Mouse (Mus musculus): Measurements from ENCODE around the gene Vgll2.

Gene Vgll2

DNA sequence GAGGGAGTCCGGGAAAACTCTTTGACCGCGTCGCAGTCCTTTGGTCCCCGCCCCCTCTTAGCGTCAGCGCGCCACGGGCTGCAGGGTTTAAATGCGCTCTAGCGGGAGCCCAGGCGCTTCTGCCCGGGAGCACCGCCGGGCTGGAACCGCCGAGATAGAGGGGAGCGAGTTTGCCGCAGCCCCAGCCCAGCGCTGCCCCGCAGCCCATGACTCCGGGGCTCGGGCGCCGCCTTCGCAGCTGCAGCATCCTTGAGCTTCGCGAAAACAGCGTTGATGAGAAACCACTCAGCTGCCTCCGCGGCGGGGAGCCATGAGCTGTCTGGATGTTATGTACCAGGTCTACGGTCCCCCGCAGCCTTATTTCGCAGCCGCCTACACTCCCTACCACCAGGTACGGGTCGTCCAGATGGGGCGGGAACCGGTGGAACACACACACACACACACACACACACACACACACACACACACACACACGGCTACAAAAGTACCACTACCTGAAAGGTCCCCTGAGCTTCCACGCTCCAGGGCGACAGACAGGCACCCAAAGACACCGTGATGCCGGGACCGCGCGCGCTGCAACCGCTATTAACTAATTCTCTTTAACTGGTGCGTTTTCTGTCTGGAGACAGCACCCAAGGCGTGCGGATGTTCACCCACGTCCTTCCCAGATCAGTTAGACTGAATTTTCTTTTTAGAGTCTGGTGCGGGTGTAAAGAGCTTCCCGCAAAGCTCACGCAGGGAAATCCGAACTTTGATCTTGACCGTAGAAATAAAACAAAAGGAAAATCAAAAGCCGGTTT is at the start of gene Vgll2:
Vgll2 (plus strand) TSS at position 90 of the 800 bp plus-strand sequence.
- DNase-seq (ENCODE audit: extremely low read depth, insufficient read length, low spot score) = no peak

DNA sequence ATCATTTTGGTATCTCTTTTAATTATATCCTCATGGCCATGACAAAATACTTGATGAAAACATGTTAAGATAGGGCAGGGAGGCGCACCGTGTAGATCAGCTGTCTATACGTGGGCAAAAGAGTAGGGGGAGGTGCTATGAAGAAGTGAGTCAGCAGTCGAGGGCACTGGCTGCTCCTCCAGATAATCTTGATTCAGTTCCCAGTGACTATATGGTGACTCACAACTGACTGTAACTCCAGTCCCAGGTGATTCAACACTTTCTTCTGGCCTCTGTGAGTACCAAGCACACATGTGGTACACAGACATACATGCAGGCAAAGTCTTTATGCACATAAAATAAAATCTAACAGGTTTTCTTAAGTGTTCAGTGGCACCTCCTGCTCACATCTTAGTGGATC is 47.2 kb upstream of the Vgll2 start:
- peak; percentile 62 for DNase-seq (ENCODE audit: extremely low read depth, insufficient read length, low spot score)

DNA sequence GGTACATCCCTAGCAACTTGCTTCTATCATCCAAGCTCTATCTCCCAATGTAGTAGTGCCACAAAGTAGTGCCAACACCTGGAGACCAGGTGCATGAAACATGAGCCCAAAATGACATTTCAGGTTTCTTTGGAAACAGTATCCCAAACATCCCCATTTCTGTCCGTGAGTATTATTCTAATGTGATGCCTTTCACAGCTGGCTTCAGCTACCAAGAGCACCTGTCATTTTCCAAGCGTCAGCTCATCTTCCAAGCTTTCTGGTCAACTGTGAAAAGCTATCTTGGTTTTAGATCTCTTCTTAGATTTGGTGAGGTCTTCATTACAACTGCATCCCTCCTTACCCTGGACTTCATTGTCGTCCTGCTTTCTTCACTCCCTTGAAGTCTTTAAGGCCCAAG is 46.7 kb upstream of the Vgll2 start:
- DNase-seq (ENCODE audit: extremely low read depth, insufficient read length, low spot score) = no peak

DNA sequence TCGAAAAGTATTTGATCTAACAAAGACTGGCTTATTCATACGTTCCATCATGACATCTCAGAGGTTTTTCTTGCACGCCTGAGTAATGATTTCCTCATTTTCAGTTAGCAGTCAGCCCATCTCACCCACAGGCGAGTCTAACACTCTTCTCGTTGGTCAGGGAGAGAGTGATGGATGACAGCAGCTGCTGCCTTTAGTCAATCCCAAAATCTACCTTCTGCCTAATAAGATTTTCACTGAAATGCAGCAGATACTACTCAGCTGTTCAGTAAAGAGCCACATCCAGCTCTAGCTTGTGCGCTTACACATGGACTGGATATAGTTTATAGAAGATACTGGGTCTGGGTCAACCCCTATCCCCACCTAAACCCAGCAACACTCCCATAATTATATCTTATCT is 40.7 kb upstream of the Vgll2 start:
- DNase-seq (ENCODE audit: extremely low read depth, insufficient read length, low spot score) = no peak

DNA sequence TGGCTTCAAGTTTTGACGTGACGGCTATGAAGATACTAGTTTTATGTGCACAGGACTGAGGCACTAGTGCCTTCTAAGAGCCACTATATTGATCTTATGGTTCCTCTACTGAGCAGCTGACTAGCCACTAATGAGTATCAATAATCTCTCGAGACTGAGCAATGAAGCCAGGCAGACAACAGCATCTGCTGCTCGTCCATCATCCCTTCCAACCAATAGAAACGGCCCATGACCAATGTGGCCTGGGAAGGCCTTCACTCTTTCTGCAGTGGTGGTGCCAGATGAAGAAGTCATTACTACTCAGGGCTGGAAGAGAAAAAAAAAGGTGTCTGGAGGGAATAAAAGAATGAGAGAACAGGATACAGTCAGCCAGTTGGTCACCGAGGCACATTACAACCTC is 39.9 kb upstream of the Vgll2 start:
- DNase-seq (ENCODE audit: extremely low read depth, insufficient read length, low spot score) = no peak

DNA sequence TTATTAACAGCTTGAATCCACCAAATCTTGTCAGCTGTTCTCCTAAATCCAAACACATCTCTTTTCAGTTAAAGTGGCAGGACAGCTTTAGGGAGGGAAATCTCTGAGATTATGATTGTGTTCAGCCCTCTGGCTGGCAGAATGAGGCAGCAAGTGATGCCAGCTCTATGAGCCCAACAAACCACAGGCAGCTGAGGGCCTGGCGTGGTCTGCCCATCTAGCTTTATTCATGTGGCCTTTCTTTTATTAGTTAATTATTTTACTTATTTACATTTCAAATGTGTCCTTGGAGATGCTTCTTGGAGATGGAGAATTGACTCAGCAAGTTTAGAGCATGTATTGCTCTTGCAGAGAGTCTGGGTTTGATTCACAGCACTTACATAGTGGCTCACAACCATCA is 3.8 kb upstream of the Vgll2 start:
- DNase-seq (ENCODE audit: extremely low read depth, insufficient read length, low spot score) = no peak

DNA sequence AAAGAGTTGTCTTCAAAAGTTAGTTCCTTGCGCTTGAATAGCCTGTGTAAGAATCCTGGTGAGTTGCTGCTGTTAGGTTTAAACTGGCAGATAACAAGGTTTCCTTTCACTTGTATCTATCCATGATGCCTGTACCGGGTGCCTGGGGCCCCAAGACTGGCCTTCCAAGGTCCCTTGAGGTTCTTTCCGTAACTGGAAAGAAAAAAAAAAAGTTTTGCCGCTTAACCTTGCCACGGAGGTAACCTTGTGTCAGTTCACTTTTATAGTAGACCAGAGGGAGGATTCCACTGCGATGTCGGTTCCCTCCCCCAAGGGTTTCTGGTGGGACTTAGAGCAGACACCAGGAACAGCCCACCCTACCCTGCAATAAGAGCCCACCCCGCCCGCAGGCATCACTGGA is 1.1 kb upstream of the Vgll2 start:
- DNase-seq (ENCODE audit: extremely low read depth, insufficient read length, low spot score) = no peak

DNA sequence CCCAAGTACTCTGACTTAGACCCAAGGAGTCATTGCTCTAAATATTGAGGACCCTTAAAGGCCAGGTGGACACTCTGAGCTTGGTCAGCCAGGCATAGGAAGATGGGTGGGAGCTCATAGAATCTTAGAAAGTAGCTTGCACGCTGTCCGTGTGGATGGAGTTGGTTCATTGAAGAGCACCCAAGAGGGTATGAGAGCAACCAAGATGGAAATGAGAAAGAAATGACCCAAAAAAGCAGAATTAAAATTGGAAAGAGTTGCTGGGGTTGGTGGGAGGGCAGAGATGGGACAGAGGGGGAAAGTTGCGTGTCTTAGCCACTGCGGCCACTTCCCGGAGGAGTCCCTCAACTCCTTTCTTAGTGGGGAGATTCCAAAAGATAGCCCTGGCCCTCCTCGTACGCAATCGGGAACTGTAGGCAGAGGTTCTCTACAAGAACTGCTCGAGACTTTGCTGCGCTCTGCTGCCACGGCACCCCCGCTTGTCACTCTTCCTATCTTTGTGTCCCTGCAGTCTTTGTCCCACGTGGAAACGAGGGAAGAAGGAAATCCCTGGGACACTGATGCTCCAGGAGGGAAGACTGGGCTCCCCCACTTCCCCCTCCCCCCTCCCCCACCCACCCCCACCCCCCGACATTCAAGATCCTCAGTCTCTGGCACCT is 437 bp upstream of the Vgll2 start:
- DNase-seq (ENCODE audit: extremely low read depth, insufficient read length, low spot score) = no peak

DNA sequence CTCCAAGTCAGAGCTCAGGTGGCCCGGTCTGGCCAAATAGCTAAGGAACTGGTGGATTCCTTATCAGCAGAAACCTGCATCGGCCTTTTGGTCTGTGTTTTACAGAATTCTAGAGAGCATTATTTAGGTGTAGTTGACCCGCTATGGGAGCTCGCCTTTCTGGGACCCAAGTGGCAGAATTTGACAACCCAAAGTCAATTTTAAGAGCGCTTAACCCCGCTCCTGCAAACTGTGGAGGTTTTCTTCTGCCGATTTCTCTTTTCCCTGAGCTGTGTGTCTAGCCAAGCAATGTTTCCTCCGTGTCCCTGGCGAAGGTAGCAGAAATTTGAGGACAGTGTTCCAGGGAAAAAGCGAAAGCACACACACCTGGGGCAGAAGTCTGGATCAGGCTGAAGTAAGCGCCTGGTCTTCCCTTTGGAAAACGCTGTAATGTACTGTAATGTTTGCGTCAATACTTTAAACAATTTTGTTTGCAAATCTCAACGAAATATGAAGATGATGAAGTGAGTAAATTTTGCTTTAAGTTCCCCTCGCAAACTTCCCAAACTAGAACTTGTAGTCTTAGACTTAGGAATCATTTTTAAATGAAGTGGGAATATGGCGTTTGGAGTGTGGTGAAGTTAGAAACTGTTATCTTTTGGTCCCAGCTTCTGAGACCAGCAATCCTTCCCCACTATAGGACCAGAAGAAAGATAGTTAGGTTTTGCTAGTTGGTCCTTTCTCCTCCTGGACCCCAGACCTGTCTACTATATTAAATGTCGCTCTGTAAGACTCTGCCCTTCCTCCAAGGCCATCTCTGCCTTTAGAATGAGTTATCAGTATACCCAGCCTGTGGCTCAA is 1.1 kb downstream of the Vgll2 start:
- no peak for DNase-seq (ENCODE audit: extremely low read depth, insufficient read length, low spot score)

DNA sequence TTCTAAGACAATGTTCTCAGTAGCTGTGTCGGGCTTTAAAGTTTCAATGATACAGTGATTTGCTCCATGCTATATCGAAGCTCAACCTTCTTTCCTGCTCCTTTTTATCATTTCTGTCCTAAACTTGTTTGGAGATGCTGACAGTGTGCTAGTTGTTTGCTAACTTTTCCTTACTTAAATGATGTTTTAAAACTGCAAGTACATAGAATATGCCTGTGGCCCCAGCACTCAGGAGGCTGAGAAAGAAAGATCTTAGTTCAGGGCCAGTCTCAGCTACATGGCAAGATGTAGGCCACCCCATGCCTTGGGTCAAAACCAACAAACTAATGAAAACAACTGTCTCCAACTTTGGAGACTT is 1.7 kb downstream of the Vgll2 start:
- DNase-seq (ENCODE audit: extremely low read depth, insufficient read length, low spot score) = no peak

DNA sequence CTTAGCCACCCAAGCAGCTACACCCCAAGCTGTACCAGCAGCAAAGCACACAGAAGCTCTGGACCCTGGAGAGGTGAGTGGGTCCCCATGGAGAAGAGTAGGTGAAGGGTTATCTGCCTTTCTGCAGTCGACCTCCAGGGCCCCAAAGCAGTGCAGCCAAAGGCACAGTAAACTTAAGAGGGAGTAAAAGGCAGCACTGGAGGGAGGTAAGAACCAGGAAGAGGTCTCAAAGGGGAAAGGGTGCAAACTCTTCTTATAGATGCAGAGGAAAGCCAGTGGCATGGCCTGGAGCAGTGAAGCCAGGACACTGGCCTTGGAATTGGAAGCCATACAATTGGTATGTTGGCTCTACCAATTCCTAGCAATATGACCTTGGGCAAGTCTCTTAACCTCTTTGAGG is 3.0 kb downstream of the Vgll2 start:
- no peak for DNase-seq (ENCODE audit: extremely low read depth, insufficient read length, low spot score)

DNA sequence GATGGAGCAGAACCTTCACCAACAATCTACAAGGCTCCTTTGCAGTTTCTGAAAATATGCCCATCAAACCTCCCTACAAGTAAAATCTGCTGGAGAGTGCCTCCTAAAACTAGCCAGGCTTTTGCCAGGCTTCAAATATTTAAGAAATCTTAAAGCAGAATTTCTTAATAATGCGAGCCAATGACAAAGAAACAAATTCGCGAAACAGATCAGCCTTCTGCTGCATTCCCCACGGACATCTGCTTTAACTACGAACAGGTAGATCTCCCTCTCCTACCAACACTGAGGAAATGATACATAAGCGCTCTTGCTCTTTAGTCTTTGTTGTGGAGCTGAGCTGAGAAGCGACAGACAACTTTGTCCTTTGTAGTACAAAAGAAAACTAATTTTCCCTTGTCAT is 3.5 kb downstream of the Vgll2 start:
- no peak for DNase-seq (ENCODE audit: extremely low read depth, insufficient read length, low spot score)

DNA sequence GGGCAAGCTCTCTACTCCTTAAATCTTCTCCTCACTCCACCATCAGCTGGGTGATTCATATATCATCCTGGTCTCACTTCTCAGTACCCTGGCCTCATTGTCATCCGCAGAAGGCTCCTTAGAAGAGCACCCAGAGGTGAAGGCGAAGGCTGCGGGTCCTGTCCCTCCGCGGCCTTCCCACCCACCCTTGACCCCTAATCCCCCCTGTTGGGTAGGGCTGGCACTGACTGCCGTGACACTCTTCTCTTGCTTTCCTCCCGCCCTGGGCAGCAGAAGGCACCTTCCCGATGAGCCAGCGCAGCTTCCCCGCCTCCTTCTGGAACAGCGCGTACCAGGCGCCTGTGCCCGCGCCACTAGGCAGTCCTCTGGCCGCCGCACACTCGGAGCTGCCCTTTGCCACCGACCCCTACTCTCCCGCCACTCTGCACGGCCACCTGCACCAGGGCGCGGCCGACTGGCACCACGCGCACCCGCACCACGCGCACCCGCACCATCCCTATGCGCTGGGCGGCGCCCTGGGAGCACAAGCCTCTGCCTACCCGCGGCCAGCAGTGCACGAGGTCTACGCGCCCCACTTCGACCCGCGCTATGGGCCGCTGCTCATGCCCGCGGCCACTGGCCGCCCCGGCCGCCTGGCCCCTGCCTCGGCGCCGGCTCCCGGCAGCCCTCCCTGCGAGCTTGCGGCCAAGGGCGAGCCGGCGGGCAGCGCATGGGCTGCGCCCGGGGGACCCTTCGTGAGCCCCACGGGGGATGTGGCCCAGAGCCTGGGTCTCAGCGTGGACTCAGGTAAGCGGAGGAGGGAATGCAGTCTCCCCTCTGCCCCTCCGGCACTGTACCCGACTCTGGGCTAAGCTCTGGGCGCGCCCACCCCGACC is 5.1 kb downstream of the Vgll2 start:
- no peak for DNase-seq (ENCODE audit: extremely low read depth, insufficient read length, low spot score)

DNA sequence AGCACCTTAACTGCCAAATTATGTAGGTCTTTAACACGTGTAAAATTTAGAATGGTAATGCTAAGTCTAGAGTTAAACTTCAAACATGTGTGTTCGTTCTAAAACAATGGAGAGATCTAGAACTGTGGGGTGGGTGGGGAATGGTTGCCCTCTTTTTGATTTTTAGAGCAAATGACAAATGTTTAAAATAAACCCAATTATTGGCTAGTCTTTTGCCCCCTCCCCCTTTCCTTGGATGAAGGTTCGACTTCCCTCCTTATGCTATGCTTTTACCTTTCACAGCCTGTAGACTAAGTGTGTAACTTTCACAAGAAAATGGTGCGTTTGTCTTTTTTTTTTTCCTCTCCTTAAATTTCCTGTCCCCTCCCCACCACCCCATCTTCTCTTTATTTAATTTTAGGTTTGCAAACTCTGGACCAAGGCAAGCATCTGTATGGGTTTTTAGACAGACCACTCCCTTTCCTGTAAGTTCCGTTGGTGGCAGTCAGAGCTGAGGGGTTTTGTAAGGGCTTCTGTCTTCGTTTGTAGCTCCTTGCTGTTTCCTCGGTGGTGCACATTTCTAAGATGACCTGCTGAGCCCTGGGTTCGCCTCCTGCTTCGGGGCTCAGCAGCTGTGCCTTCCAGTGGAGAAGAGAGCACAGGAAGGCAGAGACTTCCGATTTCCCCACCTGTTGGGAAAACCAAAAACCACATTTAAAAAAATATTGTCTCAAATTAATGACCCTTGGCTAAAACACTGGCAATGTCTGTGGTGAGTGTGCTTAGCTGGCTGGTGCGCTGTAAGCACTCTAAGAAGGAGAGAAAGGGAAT is 6.5 kb downstream of the Vgll2 start:
- DNase-seq (ENCODE audit: extremely low read depth, insufficient read length, low spot score) = no peak

DNA sequence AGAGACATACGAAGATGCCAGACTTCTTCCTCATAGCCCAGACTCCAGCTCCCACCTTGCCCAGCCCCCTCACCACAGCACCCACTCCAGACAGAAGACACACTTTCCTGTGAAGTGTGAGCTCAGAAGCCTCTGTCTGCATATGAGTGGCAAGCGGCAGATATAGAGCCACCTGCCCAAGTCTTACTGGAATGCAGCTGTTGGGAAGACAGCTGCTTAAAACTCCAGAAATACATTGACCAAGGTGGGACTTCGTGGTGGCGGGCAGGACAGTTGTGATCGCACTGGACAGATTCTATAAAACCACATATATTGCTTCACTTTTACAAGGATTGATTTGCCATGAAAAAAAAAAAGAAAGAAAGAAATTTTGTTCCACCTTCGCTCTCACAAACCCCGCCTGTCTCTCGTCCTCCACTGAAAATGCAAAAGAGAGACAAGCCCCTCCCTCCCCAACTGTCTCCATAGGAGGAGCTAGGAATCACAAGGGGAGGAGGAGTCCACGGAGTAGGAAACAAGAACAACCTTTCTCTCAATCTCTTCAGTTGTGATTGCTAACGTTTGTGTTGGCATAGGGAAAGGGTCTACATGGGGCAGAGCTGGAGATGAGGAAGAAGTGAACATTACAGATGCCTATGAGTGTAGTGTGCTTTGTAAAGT is 7.2 kb downstream of the Vgll2 start:
- DNase-seq (ENCODE audit: extremely low read depth, insufficient read length, low spot score) = no peak

DNA sequence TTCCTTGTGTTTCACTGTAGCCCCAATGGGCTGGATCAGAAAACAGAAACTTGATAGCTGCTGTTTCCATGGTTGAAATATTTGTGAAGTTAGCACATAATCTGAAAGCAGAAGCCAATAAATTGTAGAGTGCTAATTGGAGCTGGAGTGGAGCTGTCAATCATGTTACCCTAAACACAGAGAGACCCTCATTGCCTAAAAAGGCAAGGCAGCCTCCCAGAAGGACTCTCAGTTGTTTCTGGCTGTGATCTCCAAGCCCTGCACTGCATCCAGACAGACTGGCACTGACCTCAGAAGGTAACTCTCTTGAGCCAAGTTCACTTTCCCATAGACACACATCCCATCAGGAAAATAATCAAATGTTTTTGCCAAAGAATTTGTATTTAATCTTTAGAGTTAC is 11.4 kb downstream of the Vgll2 start:
- no peak for DNase-seq (ENCODE audit: extremely low read depth, insufficient read length, low spot score)

DNA sequence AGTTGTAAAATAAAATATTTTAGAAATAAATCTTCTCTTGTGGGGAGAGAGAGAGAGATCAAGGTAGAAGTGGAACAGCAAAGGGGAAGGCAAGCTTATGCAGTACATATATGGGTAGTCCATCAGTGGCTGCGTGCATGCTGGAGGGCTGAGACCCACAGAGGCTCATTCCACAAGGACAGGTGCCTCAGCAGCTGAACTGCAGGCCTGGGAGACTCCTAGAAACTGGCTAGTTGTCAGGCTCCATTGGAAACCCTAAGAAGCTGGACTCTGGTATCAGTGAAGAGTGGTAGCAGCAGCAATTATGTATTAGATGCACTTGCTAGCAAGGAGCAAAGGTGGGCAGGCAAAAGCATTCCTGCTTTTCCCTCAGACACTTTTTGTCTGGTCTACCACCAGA is 17.1 kb downstream of the Vgll2 start:
- no peak for DNase-seq (ENCODE audit: extremely low read depth, insufficient read length, low spot score)

DNA sequence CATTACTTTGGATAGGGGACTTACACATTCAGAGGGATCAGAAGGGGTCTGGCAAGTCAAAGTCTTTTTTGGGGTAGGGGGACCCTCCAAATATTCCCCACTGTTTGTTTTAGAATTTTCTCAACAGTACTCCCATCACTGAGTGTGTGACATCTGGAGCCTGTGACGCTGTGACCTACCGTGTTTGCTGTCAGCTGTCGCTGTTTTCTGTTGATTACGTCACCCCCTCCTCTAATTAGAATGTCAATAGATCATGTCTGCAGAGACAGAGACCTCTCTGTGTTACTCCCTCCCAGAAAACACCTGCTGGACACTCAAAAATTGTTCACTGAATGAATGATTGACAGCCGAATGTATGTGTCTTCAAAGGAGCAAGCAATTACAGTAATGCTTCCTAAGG is 20.8 kb downstream of the Vgll2 start:
- DNase-seq (ENCODE audit: extremely low read depth, insufficient read length, low spot score) = no peak

DNA sequence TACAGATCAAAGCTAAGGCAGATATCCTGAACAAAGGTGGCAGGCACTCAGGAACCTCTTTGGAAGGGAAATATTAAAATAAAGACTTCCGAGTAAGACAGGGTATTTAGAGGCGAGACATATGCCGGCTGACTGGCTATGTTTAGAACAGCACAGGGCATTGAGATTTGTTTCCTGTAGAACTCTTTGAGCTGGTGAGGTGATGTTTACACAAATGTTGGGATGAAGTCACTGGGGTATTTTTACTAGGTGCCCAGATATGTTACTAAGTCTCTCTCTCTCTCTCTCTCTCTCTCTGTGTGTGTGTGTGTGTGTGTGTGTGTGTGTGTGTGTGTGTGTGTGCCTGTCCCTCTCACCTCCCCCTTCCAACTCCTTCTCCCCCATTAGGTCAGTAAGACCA is 26.0 kb downstream of the Vgll2 start:
- no peak for DNase-seq (ENCODE audit: extremely low read depth, insufficient read length, low spot score)

Measured in 3134 (cell line).